Mouse (Mus musculus) ES-Bruce4 (cell line): Measurements from ENCODE around the gene Srsf3. TPM values are rescaled to one million over a fixed set of nuclear protein-coding genes. Genes with fewer than 3 reads are reported as not detected.
A peak's percentile ranks its signal among the peaks of the same experiment; 100 is the strongest.

ENCODE experiments used
- H3K27ac ChIP-seq: 2 replicates; pipeline ENCODE4 v1.5.1; 2012; ENCODE audit warnings: low read length, inconsistent platforms; ENCODE audit not compliant: insufficient read depth
- H3K27me3 ChIP-seq: 2 replicates; pipeline ENCODE4 v1.6.1; 2012; ENCODE audit warnings: mild to moderate bottlenecking, low read length, inconsistent platforms; ENCODE audit not compliant: control insufficient read depth, poor library complexity, insufficient read depth, severe bottlenecking
- H3K36me3 ChIP-seq: 2 replicates; pipeline ENCODE4 v1.6.1; 2012; ENCODE audit warnings: inconsistent platforms, mild to moderate bottlenecking, low read length, moderate library complexity; ENCODE audit not compliant: control insufficient read depth, poor library complexity, insufficient read depth, severe bottlenecking
- H3K4me1 ChIP-seq: one replicate; pipeline ENCODE4 v1.8.1; 2011; ENCODE audit warnings: low read length; ENCODE audit not compliant: control insufficient read depth, insufficient read depth
- H3K4me3 ChIP-seq: 2 replicates; pipeline ENCODE4 v1.5.1; 2011; ENCODE audit warnings: low read depth, mild to moderate bottlenecking, low read length
- H3K9ac ChIP-seq: 2 replicates; pipeline ENCODE4 v1.6.1; 2012; ENCODE audit warnings: low read depth, mild to moderate bottlenecking, inconsistent platforms; ENCODE audit not compliant: poor library complexity, severe bottlenecking
- H3K9me3 ChIP-seq: replicated peaks from 2 replicates; pipeline ENCODE4 v1.6.1; 2012; ENCODE audit warnings: mild to moderate bottlenecking, low read length, inconsistent platforms; ENCODE audit not compliant: control insufficient read depth, poor library complexity, insufficient read depth, severe bottlenecking
- CTCF ChIP-seq: IDR thresholded peaks from one replicate; pipeline ENCODE4 v1.8.1; 2011; ENCODE audit warnings: low read depth, low read length
- EP300 ChIP-seq: IDR thresholded peaks from 2 replicates; pipeline ENCODE4 v1.6.1; 2011; ENCODE audit warnings: low read depth, low read length; ENCODE audit not compliant: insufficient read depth
- POLR2A ChIP-seq: IDR thresholded peaks from one replicate; pipeline ENCODE4 v1.8.1; 2011; ENCODE audit warnings: low read length; ENCODE audit not compliant: insufficient read depth
- polyA plus RNA-seq: library from polyadenylated mRNA; stranded (reverse); fragments of >200 nt; gene quantifications from 2 replicates; pipeline ENCODE4 v1.2.4, GENCODE M21; 2011; ENCODE audit warnings: low read depth; ENCODE audit not compliant: missing spikeins, insufficient read depth, insufficient read length

Gene Srsf3
- polyA plus RNA-seq, 1 experiment, result 557 TPM

GRCm38 (mm10) chr17:29056207-29056606 lies 23.8 kb downstream of the Srsf3 start:
- H3K9ac ChIP-seq, result no peak overlapping the region
- peaks cover 7% of the 10 kb centered on the region for H3K4me1 ChIP-seq
- H3K36me3 ChIP-seq, result no peaks in the 10 kb centered on the region
- H3K4me3 ChIP-seq, result no peak overlapping the region
- no peaks in the 10 kb centered on the region for H3K27me3 ChIP-seq
- no peak overlapping the region for H3K27ac ChIP-seq
- TF ChIP-seq CTCF, result no peak
- TF ChIP-seq POLR2A, result no peak
- TF ChIP-seq EP300, result no peak
- no peaks in the 10 kb centered on the region for H3K9me3 ChIP-seq

DNA sequence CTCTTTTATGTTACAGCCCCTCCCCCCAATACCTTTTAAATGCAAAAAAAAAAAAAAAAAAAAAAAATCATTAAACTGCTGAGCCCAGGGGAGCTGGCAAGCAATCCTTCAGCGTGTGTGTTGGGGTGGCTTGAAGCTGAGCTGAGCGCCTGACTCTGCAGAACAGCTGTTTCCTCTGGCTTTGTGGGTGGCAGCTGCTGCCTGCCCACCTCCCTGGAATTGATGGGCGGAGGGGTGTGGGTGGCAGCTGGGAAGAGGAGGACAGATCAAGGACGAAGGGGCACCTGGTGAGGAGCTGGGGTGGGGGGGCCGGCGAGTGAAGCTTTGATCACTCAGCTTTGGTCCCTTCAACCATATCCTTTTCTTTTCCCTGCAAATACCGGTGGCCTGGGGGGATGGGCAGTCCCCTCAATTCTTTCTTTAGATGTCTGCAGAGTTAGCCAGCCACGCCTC lies 24.3 kb downstream of the Srsf3 start:
- Histone ChIP-seq H3K27me3 (no peaks in the 10 kb centered on the region), H3K4me1 (peaks cover 7% of the 10 kb centered on the region), H3K27ac (0 out of 2 replicates have a peak overlapping the region, but pooled peaks have one; percentile 12), H3K9me3 (no peaks in the 10 kb centered on the region), H3K4me3 (no peak overlapping the region), H3K9ac (no peak overlapping the region), H3K36me3 (no peaks in the 10 kb centered on the region)
- peak; percentile 82; the same call in 1 of the 2 replicates for TF ChIP-seq EP300
- TF ChIP-seq POLR2A, result no peak
- TF ChIP-seq CTCF, result no peak

DNA sequence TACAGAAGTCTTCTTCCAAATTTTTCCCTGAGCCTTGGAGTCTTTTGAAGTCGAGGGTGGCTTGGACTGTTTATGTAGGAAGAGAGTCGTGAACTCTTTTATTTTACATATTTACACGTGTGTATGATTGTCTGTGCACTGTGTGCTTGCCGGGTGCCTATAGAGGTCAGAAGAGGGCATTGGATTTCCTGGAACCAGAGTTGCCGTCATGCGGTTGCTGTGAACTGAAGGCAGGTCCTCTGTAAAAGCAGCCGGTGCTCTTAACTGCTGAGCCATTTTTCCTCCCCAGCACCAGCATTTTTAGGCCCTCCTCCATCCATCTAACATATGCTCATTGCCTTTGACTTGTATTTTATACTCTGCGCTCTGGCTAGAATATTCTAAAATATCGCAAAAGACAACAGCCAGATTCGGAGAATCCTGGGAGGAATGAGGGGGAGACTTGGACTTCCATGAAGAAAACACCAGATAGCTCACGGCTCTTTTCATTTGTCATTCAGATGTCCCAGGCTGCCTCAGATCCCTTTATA lies 25.0 kb downstream of the Srsf3 start:
- Histone ChIP-seq H3K27me3 (no peaks in the 10 kb centered on the region), H3K4me3 (no peak overlapping the region), H3K4me1 (peaks cover 7% of the 10 kb centered on the region), H3K9ac (no peak overlapping the region), H3K9me3 (no peaks in the 10 kb centered on the region), H3K27ac (0 out of 2 replicates have a peak overlapping the region, but pooled peaks have one; percentile 12), H3K36me3 (no peaks in the 10 kb centered on the region)
- TF ChIP-seq POLR2A (no peak), EP300 (no peak), CTCF (no peak)

- no peaks in the 10 kb centered on the region for H3K36me3 ChIP-seq
- no peaks in the 10 kb centered on the region for H3K9me3 ChIP-seq
- no peak overlapping the region for H3K27ac ChIP-seq
- peaks cover 7% of the 10 kb centered on the region for H3K4me1 ChIP-seq
- H3K27me3 ChIP-seq, result no peaks in the 10 kb centered on the region
- no peak overlapping the region for H3K9ac ChIP-seq
- TF ChIP-seq CTCF (no peak), POLR2A (no peak), EP300 (no peak)
- no peak overlapping the region for H3K4me3 ChIP-seq
Observed at GRCm38 (mm10) chr17:29057961-29058360, 25.5 kb downstream of the Srsf3 start.

DNA sequence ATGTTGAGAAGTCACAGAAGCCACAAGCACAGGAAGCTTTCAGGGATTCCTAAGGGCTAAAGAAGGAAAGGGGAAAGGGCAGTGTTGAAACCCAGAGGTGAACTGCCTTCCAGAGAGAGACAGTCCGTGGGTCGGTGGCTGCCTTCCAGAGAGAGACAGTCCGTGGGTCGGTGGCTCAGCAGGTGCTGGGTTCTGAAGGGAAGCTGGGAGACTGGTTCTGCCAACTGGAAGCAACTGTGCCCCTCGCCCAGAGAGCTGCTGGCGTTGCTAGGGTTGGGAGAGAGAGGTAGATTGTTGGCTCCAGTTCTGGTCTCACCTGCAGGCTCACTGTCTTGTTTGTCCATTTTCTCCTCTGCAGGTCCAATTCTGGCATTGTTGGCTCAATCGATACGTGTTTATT lies 26.1 kb downstream of the Srsf3 start:
- Histone ChIP-seq H3K4me1 (peaks cover 5% of the 10 kb centered on the region), H3K27me3 (no peaks in the 10 kb centered on the region), H3K36me3 (no peaks in the 10 kb centered on the region), H3K9me3 (no peaks in the 10 kb centered on the region), H3K9ac (no peak overlapping the region), H3K27ac (no peak overlapping the region), H3K4me3 (no peak overlapping the region)
- TF ChIP-seq CTCF (no peak), POLR2A (no peak), EP300 (no peak)

DNA sequence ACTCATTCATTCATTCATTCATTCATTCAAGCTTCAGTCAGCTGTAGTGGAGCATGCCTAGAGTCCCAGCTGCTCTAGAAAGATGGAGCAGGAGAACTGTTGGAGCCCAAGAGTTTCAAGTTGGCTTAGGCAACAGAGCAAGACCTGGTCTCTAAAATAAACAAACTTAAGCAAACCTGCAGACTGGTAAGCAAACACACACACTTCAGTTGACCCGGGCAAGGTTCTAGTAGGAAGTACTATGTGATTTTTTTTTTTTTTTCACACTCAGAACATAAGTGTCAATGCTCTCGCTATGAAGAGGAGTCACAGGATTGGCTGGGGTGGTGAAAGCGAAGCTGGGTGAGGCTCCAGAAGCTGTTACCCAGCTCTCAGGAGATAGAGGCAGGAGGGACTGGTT lies 27.2 kb downstream of the Srsf3 start:
- H3K9me3 ChIP-seq, result no peaks in the 10 kb centered on the region
- no peak overlapping the region for H3K9ac ChIP-seq
- H3K4me3 ChIP-seq, result no peak overlapping the region
- no peaks in the 10 kb centered on the region for H3K27me3 ChIP-seq
- peaks cover 5% of the 10 kb centered on the region for H3K4me1 ChIP-seq
- no peak overlapping the region for H3K27ac ChIP-seq
- TF ChIP-seq POLR2A, result no peak
- no peaks in the 10 kb centered on the region for H3K36me3 ChIP-seq
